Mouse (Mus musculus): Measurements from ENCODE around the gene Prrt2.

The Prrt2 gene

GRCm38 (mm10) chr7:127020901-127021562, at the start of gene Prrt2, which contains the start of gene Gm42742:
Gene Prrt2, minus strand, starts transcription at chr7:127021211.
Gene Gm42742, minus strand, starts transcription at chr7:127021097.
- DNase-seq (ENCODE audit: low read depth, low spot score), result peak; percentile 45

DNA sequence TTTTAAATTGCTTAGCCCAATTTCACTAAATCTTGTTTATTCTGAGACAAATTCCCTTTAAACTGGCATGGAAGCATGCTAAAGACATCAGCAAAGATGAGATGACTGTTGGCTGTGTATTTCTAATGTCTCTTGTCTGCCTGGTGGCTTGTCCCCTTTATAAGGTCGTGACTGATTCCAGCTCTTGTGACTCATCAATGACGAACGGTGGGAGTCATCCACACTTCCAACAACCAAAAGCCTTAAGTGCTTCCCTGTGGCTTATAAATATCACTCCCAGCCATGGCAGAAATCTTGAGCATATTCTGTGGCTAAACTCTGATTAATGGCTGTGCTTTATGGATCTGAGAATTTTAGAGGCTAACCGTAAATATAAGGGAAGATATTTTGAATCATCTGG, 45.3 kb upstream of the Prrt2 start:
- DNase-seq (ENCODE audit: low read depth, low spot score), result no peak

DNA sequence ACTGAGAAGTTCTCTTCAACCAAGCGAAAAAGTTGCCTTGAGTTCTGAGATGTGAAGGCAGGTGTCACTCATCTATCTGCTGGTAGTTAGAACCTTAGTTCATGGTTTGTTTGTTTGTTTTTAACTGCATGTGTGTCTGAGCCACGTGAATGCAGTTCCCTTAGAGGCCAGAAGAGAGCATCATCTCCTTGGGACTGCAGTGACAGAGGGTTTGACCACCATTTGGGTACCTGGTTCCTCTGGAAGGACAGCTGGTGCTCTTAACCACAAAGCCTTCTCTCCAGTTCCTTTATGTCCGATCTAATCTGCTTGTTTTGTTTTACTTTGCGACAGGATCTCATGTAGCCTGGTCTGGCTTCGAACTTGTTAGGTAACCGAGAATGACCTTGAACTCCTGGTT, 44.5 kb upstream of the Prrt2 start:
- DNase-seq (ENCODE audit: low read depth, low spot score), result no peak

DNA sequence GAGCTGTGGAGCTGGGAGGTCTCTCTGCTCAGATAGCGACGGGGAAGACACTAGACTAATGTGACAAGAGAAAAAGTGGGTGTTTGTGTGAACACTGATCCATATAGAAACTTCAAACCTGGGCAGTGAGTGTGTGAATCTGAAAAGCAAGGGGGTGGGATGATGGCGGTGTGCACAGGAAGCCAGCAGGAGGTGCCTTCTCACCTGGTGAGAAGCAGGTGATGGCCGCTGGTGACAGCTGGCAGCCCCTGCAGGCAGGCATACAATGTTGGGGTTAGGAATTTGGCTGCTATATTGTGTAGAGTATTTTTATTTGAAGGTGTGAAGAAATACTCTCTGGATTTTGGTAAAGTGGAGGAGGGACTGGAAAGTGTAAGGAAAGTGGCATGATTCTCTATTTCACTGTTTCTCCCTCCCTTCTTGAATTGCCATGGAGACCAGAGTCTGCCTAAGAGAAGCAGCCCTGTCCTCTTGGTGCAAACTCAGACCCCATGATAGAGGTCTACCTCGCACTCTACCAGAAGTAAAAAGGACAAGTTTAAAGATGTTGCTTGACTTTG, 34.1 kb upstream of the Prrt2 start:
- DNase-seq (ENCODE audit: low read depth, low spot score), result no peak

GRCm38 (mm10) chr7:127041851-127042672, 21.1 kb upstream of the Prrt2 start, which contains the start of gene Kif22:
Gene Kif22, minus strand, starts transcription at chr7:127042471.
- peak; percentile 90 for DNase-seq (ENCODE audit: low read depth, low spot score)

- DNase-seq (ENCODE audit: low read depth, low spot score), result no peak
Measured at GRCm38 (mm10) chr7:127031244-127031643, 10.2 kb upstream of the Prrt2 start.

DNA sequence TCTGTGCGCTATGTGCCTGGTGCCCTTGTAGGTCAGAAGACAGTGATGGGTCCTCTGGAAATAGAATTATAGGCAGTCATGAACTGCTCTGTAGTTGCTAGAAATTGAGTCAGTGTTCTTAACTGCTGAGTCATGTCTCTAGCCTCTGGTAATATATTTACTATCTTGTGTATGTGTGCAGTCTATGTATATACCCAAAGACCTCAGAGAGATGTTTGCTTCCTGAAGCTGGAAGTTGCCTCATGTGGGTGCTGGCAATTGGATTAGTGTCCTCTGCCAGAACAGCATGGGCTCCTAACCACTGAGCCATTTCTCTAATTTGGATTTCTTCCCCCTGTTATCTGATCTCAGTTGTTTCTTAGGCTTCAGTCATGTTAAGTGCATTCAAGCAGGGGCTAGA, 9.2 kb upstream of the Prrt2 start:
- no peak for DNase-seq (ENCODE audit: low read depth, low spot score)

- DNase-seq (ENCODE audit: low read depth, low spot score), result no peak
Measured at GRCm38 (mm10) chr7:127027885-127028284, 6.9 kb upstream of the Prrt2 start.

DNA sequence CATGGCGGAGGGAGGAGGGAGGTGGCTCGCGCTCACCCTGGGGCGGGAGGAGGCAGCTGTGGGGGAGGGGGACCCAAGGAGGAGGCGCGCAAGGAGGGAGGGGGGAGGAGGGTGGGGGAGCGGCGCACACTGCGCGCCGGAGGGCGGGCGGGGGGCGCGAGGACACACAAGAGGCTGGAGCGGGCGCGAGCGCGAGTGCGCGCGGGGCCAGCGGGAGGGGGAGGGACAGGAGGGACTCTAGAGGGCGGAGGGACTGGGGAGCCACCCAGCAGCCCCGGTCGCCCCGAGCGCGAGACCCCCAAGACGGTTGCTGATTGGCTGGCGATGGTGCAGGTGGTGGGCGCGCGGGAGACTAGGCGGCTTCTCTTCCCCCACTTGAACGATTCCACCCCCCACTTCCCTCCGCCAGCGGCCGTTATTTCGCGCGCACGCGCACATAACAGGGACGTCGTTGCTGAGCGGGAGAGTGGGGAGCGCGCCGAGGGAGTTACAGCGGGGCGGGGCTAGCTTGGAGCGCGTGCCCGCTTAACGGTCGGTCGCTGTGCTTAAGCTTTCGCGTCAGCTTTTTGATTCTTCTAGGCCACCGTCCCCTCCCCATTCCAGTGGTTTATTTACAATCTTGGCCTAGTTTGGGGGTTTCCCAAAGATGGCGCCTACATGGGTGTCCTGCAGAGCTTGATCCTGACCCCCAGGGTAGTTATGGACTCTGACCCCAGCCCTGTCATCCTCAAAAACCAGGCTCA, 6.1 kb upstream of the Prrt2 start, which contains the start of gene Maz:
TSS of gene Maz (minus strand) at position 54 of the 743 bp plus-strand sequence.
- DNase-seq (ENCODE audit: low read depth, low spot score), result peak; percentile 99

GRCm38 (mm10) chr7:127026616-127026983, 5.6 kb upstream of the Prrt2 start:
- DNase-seq (ENCODE audit: low read depth, low spot score), result no peak

DNA sequence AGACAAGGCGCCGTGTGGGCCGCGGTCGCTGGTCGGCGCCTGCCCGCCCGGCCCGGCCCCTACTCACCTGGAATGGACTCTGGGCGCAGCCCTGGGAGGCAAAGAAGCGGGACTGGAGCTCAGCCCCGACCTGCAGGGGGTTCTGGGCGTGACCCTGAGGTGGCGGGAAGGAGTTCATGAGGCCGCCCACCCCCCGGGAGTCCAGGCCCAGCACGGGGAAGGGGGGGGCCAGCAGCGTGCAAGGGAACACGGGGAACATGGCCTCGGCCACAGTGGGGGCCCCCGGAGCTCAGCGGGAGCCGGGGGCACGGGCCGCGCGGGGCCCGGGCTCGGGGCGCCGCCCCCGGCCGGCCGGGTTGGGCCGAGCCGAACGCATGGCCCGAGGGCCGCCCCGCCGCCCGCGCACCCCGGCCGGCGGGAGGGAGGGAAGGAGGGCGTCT, 5.2 kb upstream of the Prrt2 start:
- peak; percentile 76 for DNase-seq (ENCODE audit: low read depth, low spot score)

DNA sequence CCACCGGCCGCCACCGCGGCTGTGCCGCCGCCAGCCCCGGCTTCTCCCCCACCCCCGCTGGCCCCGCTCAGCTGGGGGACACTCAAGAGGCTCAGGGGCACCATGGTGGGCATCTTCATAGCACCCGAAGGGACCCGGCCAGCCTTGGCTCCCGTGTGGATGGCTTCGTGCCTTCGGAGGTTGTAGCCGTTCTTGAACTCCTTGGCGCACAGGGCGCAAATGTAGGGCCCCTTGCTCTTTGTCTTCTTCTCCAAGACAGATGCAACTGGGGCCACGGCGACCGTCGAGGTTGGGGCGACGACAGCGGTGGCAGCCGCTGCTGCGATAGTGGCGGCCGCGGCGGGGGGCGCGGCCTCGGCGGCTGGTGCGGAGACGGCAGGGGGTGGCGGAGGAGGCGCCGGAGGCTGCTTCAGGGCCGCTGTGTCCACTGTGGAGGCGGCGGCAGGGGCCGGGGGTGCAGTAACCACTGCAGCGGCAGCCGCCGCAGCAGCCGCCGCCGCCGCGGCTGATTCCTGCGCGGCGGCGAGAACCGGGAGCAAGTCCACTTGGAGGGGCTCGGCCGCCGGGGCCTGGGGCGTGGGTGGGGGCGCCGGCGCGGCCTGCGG, 4.6 kb upstream of the Prrt2 start:
- DNase-seq (ENCODE audit: low read depth, low spot score), result no peak

GRCm38 (mm10) chr7:127024755-127025555, 3.9 kb upstream of the Prrt2 start:
- DNase-seq (ENCODE audit: low read depth, low spot score), result peak; percentile 78

DNA sequence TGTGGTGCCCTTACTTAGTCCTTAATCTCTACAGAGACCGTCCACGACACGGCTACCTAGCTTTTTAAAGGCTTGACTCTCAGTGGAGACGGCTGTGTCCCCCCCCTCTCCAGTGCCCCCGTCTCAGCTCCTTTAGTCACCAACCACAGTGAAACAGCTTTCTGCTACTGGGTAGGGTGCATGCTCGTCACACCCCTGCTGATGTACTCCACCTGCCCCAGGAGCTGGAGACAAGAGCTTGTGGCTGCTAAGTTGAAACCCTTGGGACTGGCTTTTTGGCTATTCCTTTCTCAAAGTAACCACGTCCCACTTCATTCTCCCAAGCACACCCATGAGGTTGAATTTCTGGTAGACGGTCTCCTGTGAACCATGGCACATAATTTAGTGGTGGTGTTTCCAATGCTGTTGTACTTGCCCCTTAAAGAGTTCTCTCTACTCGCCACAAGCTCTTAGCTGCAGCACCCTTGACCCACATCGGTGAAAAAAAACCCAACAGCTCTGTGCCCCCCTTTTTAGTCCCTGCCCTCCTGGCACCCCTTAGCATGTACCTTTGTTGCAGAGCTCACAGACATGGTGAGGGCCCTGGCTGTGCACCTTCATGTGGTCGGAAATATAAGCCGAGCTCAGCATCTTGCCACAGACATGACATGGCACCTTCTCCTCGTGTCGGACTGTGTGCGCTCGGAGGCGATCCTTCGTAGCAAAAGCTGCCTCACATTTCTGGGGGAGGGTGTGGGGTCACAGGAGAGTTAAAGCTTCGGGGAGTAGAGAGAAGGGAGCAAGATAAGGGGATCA, 3.1 kb upstream of the Prrt2 start:
- DNase-seq (ENCODE audit: low read depth, low spot score), result no peak

DNA sequence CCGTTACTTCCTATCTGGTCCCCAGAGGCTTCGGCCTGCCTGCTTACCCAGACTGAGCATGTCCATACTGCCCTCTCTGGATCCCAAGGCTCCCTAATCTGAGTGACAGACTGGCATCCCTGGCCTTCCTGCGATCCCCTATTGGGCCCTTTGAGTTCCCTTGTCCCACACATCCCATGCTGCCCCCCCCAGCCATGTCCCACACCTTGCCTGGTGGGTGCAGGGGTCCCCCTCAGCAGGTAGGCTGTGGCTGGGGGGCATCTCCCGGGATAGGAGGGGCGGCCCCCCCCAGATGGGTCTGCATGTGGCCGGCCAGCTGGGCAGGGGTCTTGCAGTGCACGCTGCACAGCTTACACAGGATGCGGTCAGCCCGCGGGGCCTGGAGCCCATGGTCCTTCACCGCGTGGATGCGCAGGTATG, 2.3 kb upstream of the Prrt2 start:
- DNase-seq (ENCODE audit: low read depth, low spot score), result no peak

GRCm38 (mm10) chr7:127022528-127023271, 1.7 kb upstream of the Prrt2 start:
- no peak for DNase-seq (ENCODE audit: low read depth, low spot score)

DNA sequence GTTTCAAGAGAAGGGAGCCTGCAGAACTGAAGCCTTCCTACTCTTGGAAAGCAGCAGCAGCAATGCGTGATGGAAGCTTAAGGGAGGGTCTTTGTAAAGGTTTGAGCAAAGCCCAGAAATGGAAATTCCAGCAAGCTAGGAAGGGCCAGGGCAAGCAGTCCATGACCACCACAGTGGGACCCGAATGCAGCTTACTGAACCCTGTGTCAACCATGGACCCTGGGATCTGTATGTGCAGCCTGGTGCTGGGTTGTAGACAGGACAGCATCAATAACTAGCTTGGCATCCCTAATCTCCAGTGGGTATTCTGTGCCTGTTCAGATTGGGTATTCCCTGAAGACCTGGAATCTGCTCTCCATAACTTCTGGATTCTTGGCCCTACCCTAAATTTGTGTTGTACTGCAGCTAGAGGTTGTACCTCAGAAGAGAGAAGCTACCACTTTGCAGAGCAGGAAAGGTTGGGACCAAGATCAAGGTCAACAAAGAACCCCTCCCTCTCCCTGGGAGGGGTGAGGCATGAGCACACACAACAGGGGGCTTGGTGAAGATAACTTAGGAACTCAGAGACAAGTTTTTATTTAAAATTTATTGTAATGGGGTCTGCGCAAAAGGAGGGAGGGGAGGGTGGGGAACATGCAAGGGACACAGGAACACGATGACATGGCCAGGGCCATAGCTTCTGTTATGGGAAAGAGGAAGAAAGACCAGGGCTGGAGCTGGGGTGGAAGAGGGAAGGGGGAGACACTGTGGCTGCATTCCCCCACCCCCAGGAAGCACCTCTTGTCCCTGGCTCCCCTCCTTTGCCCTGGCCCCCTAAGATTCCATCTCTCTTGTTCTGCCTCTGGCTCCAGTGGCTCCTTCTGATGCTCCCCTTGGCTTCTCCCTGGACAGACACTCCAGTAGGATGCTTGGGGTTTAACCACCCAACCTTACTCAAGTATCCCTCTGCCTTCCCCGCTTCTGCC, 834 bp upstream of the Prrt2 start:
- DNase-seq (ENCODE audit: low read depth, low spot score), result no peak

- DNase-seq (ENCODE audit: low read depth, low spot score), result no peak
Measured at GRCm38 (mm10) chr7:127020491-127020890, 520 bp downstream of the Prrt2 start.

Data from mesoderm, embryonic 11.5 days (tissue).